Mouse (Mus musculus): ENCODE measurements around the gene Olfr435. TPM values are rescaled to one million over a fixed set of nuclear protein-coding genes. Genes with fewer than 3 reads are reported as not detected.
"Not testable (repeated sequence)": the region's sequence is repeated elsewhere in the genome, so short reads cannot be mapped to it uniquely, and the experiment has no call there.

The Olfr435 gene
- polyA plus RNA-seq (2015; fragmentation: Nextera tagmentation; extraction: Ambion mirVana) = not detected in 2 replicates

DNA sequence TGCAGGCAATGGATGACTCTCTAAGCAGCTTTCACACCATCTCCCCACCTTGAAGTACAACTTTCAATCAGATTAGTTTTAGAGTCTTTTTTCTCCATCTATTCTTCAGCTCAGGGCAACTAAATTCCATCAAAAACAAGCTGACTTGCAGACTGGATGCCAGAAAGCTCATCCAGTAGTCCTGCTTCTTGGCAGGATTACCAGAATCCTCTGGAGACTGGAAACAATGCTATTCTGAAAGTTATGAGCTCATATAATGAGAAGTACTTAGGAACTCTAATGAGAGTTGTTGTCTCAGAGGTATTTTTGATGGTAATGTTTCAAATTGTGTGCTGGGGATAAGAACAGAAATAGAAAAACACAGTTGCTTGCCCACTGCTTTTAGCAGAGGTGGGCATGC is at the start of gene Olfr435:
TSS of gene Olfr435 (plus strand) at position 366 of the 400 bp plus-strand sequence.
- Histone ChIP-seq H3K4me3 (replicated peaks) (no peak within 1 kb of the TSS), H3K9me3 (replicated peaks) (no peaks in the 10 kb centered on the region), H3K4me1 (replicated peaks) (no peaks in the 10 kb centered on the region), H3K4me2 (no peak within 1 kb of the TSS), H3K9ac (no peak within 1 kb of the TSS), H3K36me3 (no peaks in the 10 kb centered on the region), H3K27ac (no peak within 1 kb of the TSS), H3K27me3 (no peaks in the 10 kb centered on the region)
- DNase-seq = no peak
- no peak for ATAC-seq (ENCODE audit: low read depth)

DNA sequence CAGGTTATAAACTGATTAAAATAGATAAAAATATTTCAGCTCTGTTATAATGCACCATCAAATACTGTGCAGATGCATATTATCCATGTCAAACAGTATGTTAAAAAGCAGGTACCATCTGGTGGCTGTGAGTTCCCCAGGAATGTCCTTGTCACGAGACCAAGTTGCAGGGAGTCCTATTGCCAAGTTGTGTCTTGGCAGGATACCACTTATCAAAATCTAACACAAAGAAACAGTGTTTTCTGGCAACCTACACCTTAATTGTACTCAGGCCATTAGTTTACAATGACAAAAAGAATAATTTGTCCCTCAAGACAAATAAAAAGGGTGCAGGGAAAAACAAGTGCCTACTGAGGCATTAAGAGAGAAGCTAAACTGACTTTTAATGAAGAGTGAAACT is 37.4 kb upstream of the Olfr435 start:
- H3K36me3 ChIP-seq = no peaks in the 10 kb centered on the region
- no peak for DNase-seq
- no peak overlapping the region for H3K9ac ChIP-seq
- H3K27ac ChIP-seq = no peak overlapping the region
- WGBS (ENCODE audit: insufficient replicate concordance) = 37% methylated on average over 1 of the region's 1 CpGs
- H3K9me3 ChIP-seq (replicated peaks) = no peaks in the 10 kb centered on the region
- no peak overlapping the region for H3K4me2 ChIP-seq
- no peaks in the 10 kb centered on the region for H3K27me3 ChIP-seq
- H3K4me1 ChIP-seq (replicated peaks) = no peaks in the 10 kb centered on the region
- no peak for ATAC-seq (ENCODE audit: low read depth)
- no peak overlapping the region for H3K4me3 ChIP-seq (replicated peaks)

DNA sequence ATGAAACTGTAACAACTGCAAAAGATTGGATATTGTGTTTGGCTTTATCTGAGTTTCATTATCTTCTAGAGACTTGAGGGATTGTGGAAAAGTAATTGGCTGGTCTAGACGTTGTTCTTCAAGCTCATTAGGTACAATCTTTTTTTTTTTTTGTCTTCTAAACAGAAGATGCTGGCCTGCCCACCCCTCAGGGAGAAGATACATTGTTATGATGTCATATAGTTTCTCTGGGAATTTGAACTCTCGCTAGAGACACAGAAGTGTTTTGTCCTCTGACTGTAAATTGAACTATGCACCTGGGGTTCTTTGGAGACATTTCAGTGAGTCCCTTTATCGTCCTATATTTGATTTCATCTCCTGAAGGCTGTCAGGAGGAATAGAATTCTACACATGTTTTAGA is 34.0 kb upstream of the Olfr435 start, which contains the start of gene Olfr437:
TSS of gene Olfr437 (plus strand) at position 301 of the 400 bp plus-strand sequence.
- H3K27me3 ChIP-seq = no peaks in the 10 kb centered on the region
- no peaks in the 10 kb centered on the region for H3K9me3 ChIP-seq (replicated peaks)
- no peak within 1 kb of the TSS for H3K4me3 ChIP-seq (replicated peaks)
- H3K9ac ChIP-seq = no peak within 1 kb of the TSS
- H3K4me1 ChIP-seq (replicated peaks) = no peaks in the 10 kb centered on the region
- H3K4me2 ChIP-seq = no peak within 1 kb of the TSS
- H3K36me3 ChIP-seq = no peaks in the 10 kb centered on the region
- WGBS (ENCODE audit: insufficient replicate concordance) = 45% methylated on average over 3 of the region's 3 CpGs
- DNase-seq (no peak), ATAC-seq (ENCODE audit: low read depth) (no peak)
- no peak within 1 kb of the TSS for H3K27ac ChIP-seq

DNA sequence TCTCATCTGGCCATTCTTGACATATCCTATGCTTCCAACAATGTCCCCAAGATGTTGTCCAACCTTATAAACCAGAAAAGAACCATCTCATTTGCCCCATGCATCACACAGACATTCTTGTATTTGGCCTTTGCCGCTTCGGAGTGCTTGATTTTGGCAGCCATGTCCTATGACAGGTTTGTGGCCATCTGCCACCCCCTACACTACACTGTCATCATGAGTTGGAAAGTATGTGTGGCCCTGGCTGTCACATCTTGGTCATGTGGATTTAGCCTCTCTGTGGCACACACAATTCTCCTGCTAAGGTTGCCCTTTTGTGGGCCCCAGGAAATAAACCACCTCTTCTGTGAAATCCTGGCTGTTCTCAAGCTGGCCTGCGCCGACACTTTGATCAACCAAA is 29.7 kb upstream of the Olfr435 start:
- Histone ChIP-seq H3K36me3 (no peaks in the 10 kb centered on the region), H3K27ac (no peak overlapping the region), H3K4me1 (replicated peaks) (no peaks in the 10 kb centered on the region), H3K4me3 (replicated peaks) (no peak overlapping the region), H3K9ac (no peak overlapping the region), H3K27me3 (no peaks in the 10 kb centered on the region), H3K4me2 (no peak overlapping the region), H3K9me3 (replicated peaks) (no peaks in the 10 kb centered on the region)
- DNase-seq (no peak), ATAC-seq (ENCODE audit: low read depth) (no peak)
- 82% methylated on average over 4 of the region's 4 CpGs for WGBS (ENCODE audit: insufficient replicate concordance)

DNA sequence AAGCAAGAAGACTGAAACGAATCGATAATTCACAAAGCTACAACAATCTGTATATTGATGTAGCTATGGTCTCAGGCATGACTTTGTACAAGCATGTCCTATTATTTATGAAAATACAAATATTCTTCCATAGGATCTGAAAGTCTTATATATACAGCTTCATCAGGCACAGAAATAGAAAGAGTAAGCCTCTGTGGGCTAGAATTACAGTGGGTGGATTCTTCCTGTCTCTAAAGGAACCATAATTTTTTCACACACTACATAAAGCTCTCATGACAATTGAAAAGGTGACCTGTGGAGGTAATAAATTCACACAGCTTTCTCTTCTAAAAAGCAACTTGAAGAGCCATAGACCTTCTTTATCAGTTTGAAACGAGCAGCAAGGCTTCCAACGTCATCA is 25.1 kb upstream of the Olfr435 start, which contains the start of gene Olfr13:
TSS of gene Olfr13 (plus strand) at position 301 of the 400 bp plus-strand sequence.
- H3K27me3 ChIP-seq = no peaks in the 10 kb centered on the region
- H3K27ac ChIP-seq = no peak within 1 kb of the TSS
- H3K9ac ChIP-seq = no peak within 1 kb of the TSS
- no peaks in the 10 kb centered on the region for H3K36me3 ChIP-seq
- ATAC-seq (ENCODE audit: low read depth) (no peak), DNase-seq (no peak)
- H3K4me1 ChIP-seq (replicated peaks) = no peaks in the 10 kb centered on the region
- 59% methylated on average over 4 of the region's 4 CpGs for WGBS (ENCODE audit: insufficient replicate concordance)
- H3K4me3 ChIP-seq (replicated peaks) = no peak within 1 kb of the TSS
- H3K4me2 ChIP-seq = no peak within 1 kb of the TSS
- no peaks in the 10 kb centered on the region for H3K9me3 ChIP-seq (replicated peaks)

DNA sequence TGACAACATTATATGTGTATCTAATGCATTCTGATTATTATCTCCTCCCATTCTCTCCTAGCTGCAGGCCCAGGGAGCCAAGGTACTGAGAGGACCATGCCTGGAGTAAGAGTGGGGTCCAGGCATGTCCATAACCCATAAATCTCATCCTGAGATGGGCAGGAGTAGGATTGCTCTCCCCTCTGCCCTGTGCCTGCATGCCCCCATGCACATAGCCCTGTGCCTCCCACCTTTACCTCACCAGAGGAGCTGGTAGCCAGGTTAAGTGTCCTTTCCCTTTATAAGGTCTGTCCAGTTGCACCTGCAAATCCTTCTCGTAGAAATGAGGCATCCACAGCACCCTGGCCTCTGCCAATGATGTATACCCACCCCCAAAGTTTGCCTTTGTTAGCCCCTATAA is 18.8 kb upstream of the Olfr435 start:
- Histone ChIP-seq H3K4me1 (replicated peaks) (no peaks in the 10 kb centered on the region), H3K36me3 (no peaks in the 10 kb centered on the region), H3K9ac (no peak overlapping the region), H3K4me3 (replicated peaks) (no peak overlapping the region), H3K4me2 (no peak overlapping the region), H3K9me3 (replicated peaks) (no peaks in the 10 kb centered on the region), H3K27ac (no peak overlapping the region), H3K27me3 (no peaks in the 10 kb centered on the region)
- ATAC-seq (ENCODE audit: low read depth) (no peak), DNase-seq (no peak)
- WGBS (ENCODE audit: insufficient replicate concordance) = 28% methylated on average over 1 of the region's 1 CpGs

DNA sequence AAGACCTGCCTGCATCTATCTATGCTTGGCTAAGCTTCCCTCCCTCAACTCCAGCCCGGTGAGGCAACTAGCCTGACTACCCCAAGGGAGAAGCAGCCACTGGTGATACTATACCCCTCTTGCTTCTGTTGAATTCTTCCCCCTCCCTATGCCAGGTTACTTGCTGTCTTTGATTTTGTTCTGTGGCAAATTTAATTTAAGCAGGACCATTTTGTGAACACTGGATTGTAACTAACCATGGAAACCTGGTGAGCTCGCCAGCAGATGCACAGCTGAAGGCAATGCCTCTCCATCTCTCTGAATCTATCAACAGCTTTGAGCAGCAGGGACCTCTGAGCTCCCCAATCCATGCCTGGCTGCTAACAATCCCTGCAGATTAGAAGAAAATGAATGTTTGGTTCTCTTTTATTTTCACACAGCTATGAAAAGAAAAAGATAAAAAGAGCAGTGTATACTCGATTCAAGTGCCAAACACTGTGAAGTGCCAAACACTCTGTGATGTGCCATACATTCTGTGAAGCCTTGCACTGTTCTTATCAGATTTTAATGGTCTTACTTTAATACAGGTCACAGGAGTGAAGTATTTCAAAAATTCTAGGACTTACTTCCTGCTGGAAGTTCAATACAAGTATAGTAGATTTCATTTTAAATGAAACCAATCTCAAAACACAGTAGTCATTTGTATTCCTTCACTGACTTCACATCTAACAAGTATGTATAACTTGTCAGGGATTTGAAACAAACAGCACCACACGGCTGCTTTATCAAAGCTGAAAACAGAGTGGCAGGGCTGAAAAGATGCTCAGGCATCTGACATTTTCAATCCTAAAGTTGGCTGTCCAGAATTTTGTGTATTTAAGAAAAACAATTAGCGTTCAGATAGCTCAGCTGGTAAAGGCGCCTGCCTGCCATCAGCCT is 18.1 kb upstream of the Olfr435 start:
- Histone ChIP-seq H3K4me2 (no peak overlapping the region), H3K9me3 (replicated peaks) (no peaks in the 10 kb centered on the region), H3K9ac (no peak overlapping the region), H3K36me3 (no peaks in the 10 kb centered on the region), H3K4me3 (replicated peaks) (no peak overlapping the region), H3K4me1 (replicated peaks) (no peaks in the 10 kb centered on the region), H3K27ac (no peak overlapping the region), H3K27me3 (no peaks in the 10 kb centered on the region)
- 50% methylated on average over 6 of the region's 6 CpGs for WGBS (ENCODE audit: insufficient replicate concordance)
- DNase-seq (no peak), ATAC-seq (ENCODE audit: low read depth) (no peak)

DNA sequence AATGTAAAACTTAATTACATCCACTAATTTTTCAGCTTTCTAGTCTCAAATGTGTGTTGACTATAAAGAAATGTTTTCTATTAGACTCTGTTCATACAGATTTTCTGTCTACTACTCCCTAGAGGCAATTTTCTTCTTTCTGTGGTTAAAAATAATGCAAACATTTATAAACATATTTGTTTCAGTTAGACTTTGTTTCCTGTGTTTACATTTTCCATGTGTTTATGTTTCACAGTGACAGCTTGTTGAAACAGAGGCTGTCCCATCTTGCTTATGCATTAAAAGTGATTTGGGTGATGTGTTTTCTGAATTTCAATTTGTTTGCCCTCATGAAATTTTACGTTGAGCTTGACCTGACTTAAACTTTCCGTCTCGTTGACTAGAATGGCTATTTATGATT is 6.0 kb upstream of the Olfr435 start:
- ATAC-seq (ENCODE audit: low read depth) (no peak), DNase-seq (no peak)
- no peak overlapping the region for H3K4me2 ChIP-seq
- H3K4me3 ChIP-seq (replicated peaks) = no peak overlapping the region
- WGBS (ENCODE audit: insufficient replicate concordance) = 59% methylated on average over 3 of the region's 3 CpGs
- H3K4me1 ChIP-seq (replicated peaks) = no peaks in the 10 kb centered on the region
- no peaks in the 10 kb centered on the region for H3K36me3 ChIP-seq
- no peaks in the 10 kb centered on the region for H3K27me3 ChIP-seq
- H3K9ac ChIP-seq = no peak overlapping the region
- H3K9me3 ChIP-seq (replicated peaks) = no peaks in the 10 kb centered on the region
- H3K27ac ChIP-seq = no peak overlapping the region

DNA sequence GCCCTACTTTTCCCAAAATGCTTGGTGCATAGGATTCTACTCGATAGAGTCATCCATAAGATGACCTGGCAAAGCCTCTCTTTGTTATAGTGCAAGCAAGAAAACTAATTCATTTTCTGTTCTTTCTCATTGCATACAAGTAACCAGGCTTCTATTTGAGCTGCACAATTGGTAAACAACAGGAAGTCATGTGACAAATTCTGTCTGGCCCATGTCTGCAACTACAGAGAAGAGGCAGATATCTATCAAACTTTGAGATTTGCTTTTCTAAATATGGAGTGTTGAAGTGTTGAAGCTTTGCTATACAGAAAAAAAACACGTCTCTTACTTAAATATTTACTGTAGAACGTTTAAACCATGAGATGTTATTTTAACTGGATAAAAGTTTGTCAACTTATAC is 1.1 kb downstream of the Olfr435 start:
- H3K27me3 ChIP-seq = no peaks in the 10 kb centered on the region
- no peaks in the 10 kb centered on the region for H3K36me3 ChIP-seq
- ATAC-seq (ENCODE audit: low read depth) = no peak
- DNase-seq = no peak
- WGBS (ENCODE audit: insufficient replicate concordance) = 45% methylated on average over 3 of the region's 3 CpGs
- H3K9me3 ChIP-seq (replicated peaks) = no peaks in the 10 kb centered on the region
- no peaks in the 10 kb centered on the region for H3K4me1 ChIP-seq (replicated peaks)
- H3K9ac ChIP-seq = no peak overlapping the region
- H3K4me2 ChIP-seq = no peak overlapping the region
- H3K4me3 ChIP-seq (replicated peaks) = no peak overlapping the region
- H3K27ac ChIP-seq = no peak overlapping the region

DNA sequence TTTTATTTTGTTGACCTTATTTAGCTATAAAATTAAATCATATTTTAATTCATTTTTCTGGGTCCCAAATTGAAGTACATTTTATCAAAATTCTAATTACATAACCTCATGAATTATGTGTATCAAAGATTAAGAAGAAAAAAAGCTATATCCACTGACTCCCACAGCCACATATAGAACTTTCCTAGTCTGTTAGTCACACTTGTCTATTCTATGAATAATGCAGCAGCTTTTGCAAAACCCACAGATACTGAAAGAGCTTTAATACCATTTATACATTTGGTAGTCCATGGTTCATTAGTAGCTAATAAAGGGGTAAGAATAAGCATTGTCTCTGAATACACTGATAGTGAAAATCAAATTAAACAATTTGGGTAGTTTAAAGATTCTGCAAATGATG is 5.8 kb downstream of the Olfr435 start:
- Histone ChIP-seq H3K4me3 (replicated peaks) (no peak overlapping the region), H3K4me1 (replicated peaks) (no peaks in the 10 kb centered on the region), H3K27me3 (no peaks in the 10 kb centered on the region), H3K9ac (no peak overlapping the region), H3K27ac (no peak overlapping the region), H3K9me3 (replicated peaks) (no peaks in the 10 kb centered on the region), H3K36me3 (no peaks in the 10 kb centered on the region), H3K4me2 (no peak overlapping the region)
- DNase-seq = no peak
- no peak for ATAC-seq (ENCODE audit: low read depth)

DNA sequence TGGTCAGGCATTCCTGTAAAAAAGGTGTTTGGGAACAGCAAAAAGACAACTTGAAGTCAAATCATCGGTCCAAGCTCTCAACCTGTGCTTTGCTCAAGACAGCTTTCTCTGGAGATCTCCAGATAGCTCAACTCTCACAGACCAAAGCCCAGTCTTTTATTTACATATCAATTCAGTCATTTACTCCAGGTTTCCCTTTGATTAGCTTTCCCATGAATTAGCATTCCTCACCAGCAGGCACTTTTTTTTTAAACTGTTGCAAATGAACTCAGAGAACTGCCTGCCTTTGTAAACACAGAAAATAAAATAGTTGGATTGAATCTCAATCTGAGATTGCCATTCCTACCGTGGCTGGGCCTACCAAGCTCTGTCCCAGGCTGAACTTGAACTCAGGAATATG is 8.4 kb downstream of the Olfr435 start:
- Histone ChIP-seq H3K27me3 (no peaks in the 10 kb centered on the region), H3K4me2 (no peak overlapping the region), H3K36me3 (no peaks in the 10 kb centered on the region), H3K9ac (no peak overlapping the region), H3K9me3 (replicated peaks) (no peaks in the 10 kb centered on the region), H3K27ac (no peak overlapping the region), H3K4me3 (replicated peaks) (no peak overlapping the region), H3K4me1 (replicated peaks) (no peaks in the 10 kb centered on the region)
- ATAC-seq (ENCODE audit: low read depth) (no peak), DNase-seq (no peak)
- 45% methylated on average over 2 of the region's 2 CpGs for WGBS (ENCODE audit: insufficient replicate concordance)

DNA sequence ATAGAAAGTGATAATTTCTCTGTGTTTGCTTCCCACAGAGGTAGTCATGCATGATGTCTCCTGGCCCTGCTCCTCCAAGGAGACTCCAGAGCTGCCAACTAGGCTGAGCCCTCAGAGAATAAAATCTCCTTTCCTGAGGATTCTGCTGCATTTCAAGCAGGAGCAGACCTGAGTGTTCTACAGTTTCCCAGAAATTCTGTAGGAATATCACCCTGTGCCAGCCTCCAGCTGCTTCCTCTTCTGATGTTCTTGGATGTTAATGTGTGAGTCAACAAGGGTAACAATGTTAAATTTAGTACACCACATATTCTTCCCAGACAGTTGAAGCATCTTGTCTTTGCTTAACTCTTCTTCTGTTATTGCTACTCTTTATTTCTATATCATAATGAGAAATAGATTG is 15.9 kb downstream of the Olfr435 start, which contains the start of gene Olfr434:
TSS of gene Olfr434 (plus strand) at position 149 of the 400 bp plus-strand sequence.
- not testable (repeated sequence) for H3K4me2 ChIP-seq; H3K4me3 ChIP-seq (replicated peaks); H3K36me3 ChIP-seq; H3K27me3 ChIP-seq; H3K27ac ChIP-seq; ATAC-seq (ENCODE audit: low read depth); DNase-seq; H3K9me3 ChIP-seq (replicated peaks); H3K4me1 ChIP-seq (replicated peaks); H3K9ac ChIP-seq

All from liver, embryonic 13.5 days (tissue).